In the genomic region with DNA sequence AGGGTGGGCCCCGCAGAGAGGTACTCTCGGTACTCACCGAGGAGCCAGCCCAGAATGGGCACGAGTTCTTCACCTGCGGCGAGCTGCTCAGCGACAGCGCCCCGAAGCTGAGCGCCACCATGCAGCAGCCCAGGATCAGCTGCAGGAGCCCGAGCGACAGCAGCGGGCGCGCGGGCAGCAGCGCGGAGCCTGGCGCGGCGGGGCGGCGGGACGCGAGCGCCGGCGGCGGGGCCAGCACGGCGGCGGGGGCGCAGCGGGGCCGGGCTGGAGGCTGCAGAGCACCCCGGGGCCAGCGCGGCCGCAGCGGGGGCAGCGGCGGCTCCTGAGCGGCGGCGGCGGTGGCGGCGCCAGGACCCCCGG, we compare ENCODE assay signal across 8 mouse cellular contexts. TPM values are rescaled to one million over a fixed set of nuclear protein-coding genes. Genes with fewer than 3 reads are reported as not detected.
DNase-seq lines count a peak whose midpoint lies in the region; ATAC-seq lines count a peak whose summit lies in the region.

No protein-coding gene starts in this region.

- under 1% methylated on average over 28 of the region's 49 CpGs for WGBS in kidney, embryonic 15.5 days
- under 1% methylated on average over 44 of the region's 49 CpGs for WGBS in lung, embryonic 15.5 days

- peak overlapping the region; percentile 94 for H3K4me2 ChIP-seq in kidney, embryonic 15.5 days
- peak overlapping the region; percentile 90 for H3K4me2 ChIP-seq in lung, embryonic 15.5 days

- DNase-seq in layer of hippocampus, adult 11-12 months (ENCODE audit: low spot score): peak; percentile 21
- DNase-seq in layer of hippocampus, adult 8-10 months (ENCODE audit: low spot score in 2 of 2): no peak
- peak; percentile 18 to 52 for DNase-seq in cerebellum, adult 18-20 months
- DNase-seq in gastrocnemius, postnatal 14 days: peak; percentile 25
- DNase-seq in right cerebral cortex, postnatal 25 days: peak; percentile 65
- DNase-seq in thymus, postnatal 10 days (ENCODE audit: low spot score in 2 of 2): no peak

- peak; percentile 69 for ATAC-seq in kidney, embryonic 15.5 days (replicated peaks; ENCODE audit: low FRiP score)
- peak; percentile 71 for ATAC-seq in lung, embryonic 15.5 days (ENCODE audit: borderline replicate concordance, extremely low read depth, low FRiP score, low TSS enrichment)

- no peaks in the 10 kb centered on the region for H3K9me3 ChIP-seq in kidney, embryonic 15.5 days (replicated peaks)
- H3K9me3 ChIP-seq in lung, embryonic 15.5 days: no peaks in the 10 kb centered on the region

- H3K36me3 ChIP-seq in kidney, embryonic 15.5 days: no peaks in the 10 kb centered on the region
- no peaks in the 10 kb centered on the region for H3K36me3 ChIP-seq in lung, embryonic 15.5 days

- peaks cover 37% of the 10 kb centered on the region for H3K27me3 ChIP-seq in kidney, embryonic 15.5 days
- H3K27me3 ChIP-seq in lung, embryonic 15.5 days: peaks cover 47% of the 10 kb centered on the region

- H3K4me3 ChIP-seq in kidney, embryonic 15.5 days (replicated peaks): peak overlapping the region; percentile 68
- peak overlapping the region; percentile 64 for H3K4me3 ChIP-seq in lung, embryonic 15.5 days

- intact Hi-C loops in gastrocnemius, postnatal 14 days (cut with DNase I; ENCODE audit: low total_unique reads): no loop called here

- peak overlapping the region; percentile 55 for H3K9ac ChIP-seq in kidney, embryonic 15.5 days
- peak overlapping the region; percentile 64 for H3K9ac ChIP-seq in lung, embryonic 15.5 days

- H3K4me1 ChIP-seq in kidney, embryonic 15.5 days: peaks cover 41% of the 10 kb centered on the region
- peaks cover 18% of the 10 kb centered on the region for H3K4me1 ChIP-seq in lung, embryonic 15.5 days

- H3K27ac ChIP-seq in kidney, embryonic 15.5 days: 0 out of 2 replicates have a peak overlapping the region, but pooled peaks have one; percentile 32
- H3K27ac ChIP-seq in lung, embryonic 15.5 days: peak overlapping the region; percentile 67

RNA-seq across cellular contexts. Expression of gene Fam189a2, which starts 0.3 kb away (rescaled TPM):
- total RNA-seq in layer of hippocampus, adult 8-10 months (2022): 10 to 100 TPM in 2 of 4 experiments, 1 to 10 TPM in 2; 7.4 to 11.4 (median 10.4) TPM
- total RNA-seq in gastrocnemius, postnatal 14 days (2021): 10 to 100 TPM; 22.3 to 25.9 TPM
- polyA plus RNA-seq in kidney, embryonic 15.5 days (2015; fragmentation: Nextera tagmentation; extraction: Ambion mirVana): 1.5 and 1.6 TPM in 2 replicates
- polyA plus RNA-seq in lung, embryonic 15.5 days (2015; fragmentation: Nextera tagmentation; extraction: Ambion mirVana): 1.4 and 1.5 TPM in 2 replicates

Comparison
In these comparisons a context has a peak if more than half of its experiments do, and no peak if none do; other contexts are left out.
1. DNase-seq: peak in layer of hippocampus, adult 11-12 months (single experiment), cerebellum, adult 18-20 months (2 of 2), gastrocnemius, postnatal 14 days (single experiment) and right cerebral cortex, postnatal 25 days (single experiment); none in layer of hippocampus, adult 8-10 months (0 of 2) and thymus, postnatal 10 days (0 of 2).